Mouse (Mus musculus) intestine, embryonic 16.5 days (tissue): ENCODE results near the gene Slc35a3. TPM values are rescaled to one million over a fixed set of nuclear protein-coding genes. Genes with fewer than 3 reads are reported as not detected.
"Not testable (repeated sequence)": the region's sequence is repeated elsewhere in the genome, so short reads cannot be mapped to it uniquely, and the experiment has no call there.

Experiments used
- ATAC-seq: fragments of 200-750 bp; cut with Nextera tagmentation; 2 replicates; pipeline ENCODE4 v1.8.0; 2017; ENCODE audit warnings: moderate TSS enrichment, moderate library complexity
- H3K27ac ChIP-seq: fragments of 300-500 bp; sonication (generic); 2 replicates; pipeline ENCODE4 v1.5.1; 2014; ENCODE audit warnings: mild to moderate bottlenecking, low read length
- H3K27me3 ChIP-seq: fragments of 300-500 bp; sonication (generic); replicated peaks from 2 replicates; pipeline ENCODE4 v1.6.1; 2014; ENCODE audit warnings: low read length, control low read depth, mixed read lengths; ENCODE audit not compliant: control insufficient read depth, insufficient read depth
- H3K36me3 ChIP-seq: fragments of 300-500 bp; sonication (generic); 2 replicates; pipeline ENCODE4 v1.6.1; 2014; ENCODE audit warnings: low read length, control low read depth; ENCODE audit not compliant: control insufficient read depth, insufficient read depth
- H3K4me1 ChIP-seq: fragments of 300-500 bp; sonication (generic); 2 replicates; pipeline ENCODE4 v1.6.1; 2014; ENCODE audit warnings: low read length, control low read depth, mixed read lengths; ENCODE audit not compliant: control insufficient read depth, insufficient read depth
- H3K4me2 ChIP-seq: fragments of 300-500 bp; sonication (generic); 2 replicates; pipeline ENCODE4 v1.6.1; 2014; ENCODE audit warnings: low read depth, low read length, control low read depth
- H3K4me3 ChIP-seq: fragments of 300-500 bp; sonication (generic); 2 replicates; pipeline ENCODE4 v1.5.1; 2014; ENCODE audit warnings: mild to moderate bottlenecking, low read length
- H3K9ac ChIP-seq: fragments of 300-500 bp; sonication (generic); 2 replicates; pipeline ENCODE4 v1.6.1; 2014; ENCODE audit warnings: low read depth, low read length
- H3K9me3 ChIP-seq: fragments of 300-500 bp; sonication (generic); 2 replicates; pipeline ENCODE4 v1.6.1; 2016; ENCODE audit warnings: low read length, control low read depth; ENCODE audit not compliant: control insufficient read depth
- WGBS: fragments of 180-500 bp; shearing (Covaris S2); extraction: QIAGEN DNeasy Blood & Tissue Kit; methylation state at CpG from one replicate; pipeline ENCODE4 v1.1.7; 2014; 5-methylcytosine and 5-hydroxymethylcytosine counted together
- polyA plus RNA-seq: library from polyadenylated mRNA; unstranded; fragments of >200 nt; fragmentation: Nextera tagmentation; extraction: Ambion mirVana; gene quantifications from 2 replicates; pipeline ENCODE4 v1.2.1, GENCODE M21; 2015

Slc35a3 gene
- polyA plus RNA-seq, 1 experiment from 2014 or later, result 19.8 TPM

DNA sequence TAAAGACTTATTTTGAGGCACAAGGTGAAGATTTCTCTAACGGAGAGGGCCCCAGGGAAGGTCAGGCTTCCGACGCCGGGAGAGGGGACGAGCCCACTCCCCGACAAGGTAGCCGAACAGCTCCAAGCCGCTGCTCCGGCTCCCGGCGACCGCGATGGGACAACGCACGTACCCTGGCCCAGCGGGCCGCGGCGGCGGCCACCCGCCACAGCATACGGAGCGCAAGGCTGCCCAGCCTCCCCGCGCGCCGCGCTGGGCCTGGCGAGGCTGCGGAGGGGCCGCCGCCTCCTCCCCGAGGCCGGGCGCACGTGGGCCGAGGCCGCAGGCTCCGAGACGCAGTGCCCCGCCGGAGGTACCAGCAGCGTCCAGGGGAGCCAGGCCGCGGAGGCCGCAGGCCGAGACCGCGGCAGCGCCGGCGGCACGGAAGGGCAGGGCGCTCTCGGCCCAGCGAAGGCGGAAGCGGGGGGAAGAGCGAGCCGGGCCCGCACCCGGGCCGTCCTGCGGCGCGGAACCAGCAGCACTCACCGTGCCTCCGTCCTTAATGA, 50.7 kb downstream of the Slc35a3 start:
- Histone ChIP-seq H3K27ac (peak overlapping the region; percentile 94), H3K4me3 (peak overlapping the region; percentile 97), H3K27me3 (no peaks in the 10 kb centered on the region), H3K9me3 (no peaks in the 10 kb centered on the region), H3K9ac (peak overlapping the region; percentile 97), H3K36me3 (no peaks in the 10 kb centered on the region), H3K4me2 (peak overlapping the region; percentile 59), H3K4me1 (peaks cover 19% of the 10 kb centered on the region)
- peak; percentile 91 for ATAC-seq
- WGBS, result 0% methylated on average over 60 of the region's 68 CpGs

DNA sequence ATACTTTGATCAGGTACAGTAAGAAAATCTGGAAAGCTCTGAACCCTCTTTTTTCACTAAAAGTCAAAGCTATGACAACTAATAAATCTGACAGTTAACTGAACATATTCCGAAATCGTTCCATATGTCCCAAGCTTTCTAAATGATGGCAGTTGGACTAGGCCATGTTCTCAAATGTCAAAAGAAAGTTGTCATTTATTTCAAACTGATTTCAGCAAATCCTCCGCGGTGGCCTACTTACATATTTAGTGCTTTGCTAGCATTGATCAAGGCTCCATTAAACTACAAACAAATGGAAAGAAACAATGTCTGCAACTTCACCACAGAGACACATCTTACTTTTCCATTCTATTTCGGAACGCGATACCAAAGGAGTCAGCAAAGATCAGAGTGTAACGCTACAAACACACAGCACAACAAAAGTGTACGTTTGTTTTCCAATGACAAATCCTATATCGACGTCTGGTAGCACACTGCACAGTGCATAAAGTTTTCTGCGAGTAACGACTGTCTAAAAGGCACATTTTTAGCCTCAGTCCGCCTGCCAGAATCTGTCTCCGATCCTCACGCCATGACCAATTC, 51.3 kb downstream of the Slc35a3 start:
- no peak for ATAC-seq
- Histone ChIP-seq H3K9ac (peak overlapping the region; percentile 97), H3K27me3 (no peaks in the 10 kb centered on the region), H3K36me3 (no peaks in the 10 kb centered on the region), H3K27ac (peak overlapping the region; percentile 94), H3K4me1 (peaks cover 19% of the 10 kb centered on the region), H3K4me2 (peak overlapping the region; percentile 59), H3K4me3 (peak overlapping the region; percentile 97), H3K9me3 (no peaks in the 10 kb centered on the region)
- 3% methylated on average over 16 of the region's 16 CpGs for WGBS

DNA sequence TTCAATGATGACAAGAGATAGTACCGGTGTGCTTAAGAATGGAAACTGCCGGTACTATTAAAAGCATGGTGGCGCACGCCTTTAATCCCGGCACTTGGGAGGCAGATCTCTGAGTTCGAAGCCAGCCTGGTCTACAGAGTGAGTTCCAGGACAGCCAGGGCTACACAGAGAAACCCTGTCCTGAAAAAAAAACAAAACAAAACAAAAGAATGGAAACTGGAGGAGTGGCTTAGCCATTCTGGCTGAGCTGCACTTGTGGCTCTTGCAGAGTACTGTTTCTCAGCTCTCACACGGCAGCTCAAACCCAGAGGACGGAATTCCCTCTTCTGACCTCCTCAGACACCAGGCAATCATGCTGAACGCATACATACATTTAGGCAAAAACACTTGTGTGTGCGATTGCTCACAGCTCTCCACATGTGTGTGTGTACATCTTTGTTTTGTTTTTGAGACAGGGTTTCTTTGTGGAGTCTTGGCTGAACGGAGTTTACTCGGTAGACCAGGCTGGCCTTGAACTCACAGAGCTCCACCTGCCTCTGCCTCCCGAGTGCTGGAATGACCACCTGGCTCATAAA, 52.7 kb downstream of the Slc35a3 start:
- ATAC-seq, result no peak
- Histone ChIP-seq H3K27me3 (no peaks in the 10 kb centered on the region), H3K4me2 (no peak overlapping the region), H3K9me3 (no peaks in the 10 kb centered on the region), H3K4me3 (no peak overlapping the region), H3K27ac (no peak overlapping the region), H3K4me1 (peaks cover 22% of the 10 kb centered on the region), H3K36me3 (no peaks in the 10 kb centered on the region), H3K9ac (no peak overlapping the region)
- WGBS, result 83% methylated on average over 13 of the region's 13 CpGs

DNA sequence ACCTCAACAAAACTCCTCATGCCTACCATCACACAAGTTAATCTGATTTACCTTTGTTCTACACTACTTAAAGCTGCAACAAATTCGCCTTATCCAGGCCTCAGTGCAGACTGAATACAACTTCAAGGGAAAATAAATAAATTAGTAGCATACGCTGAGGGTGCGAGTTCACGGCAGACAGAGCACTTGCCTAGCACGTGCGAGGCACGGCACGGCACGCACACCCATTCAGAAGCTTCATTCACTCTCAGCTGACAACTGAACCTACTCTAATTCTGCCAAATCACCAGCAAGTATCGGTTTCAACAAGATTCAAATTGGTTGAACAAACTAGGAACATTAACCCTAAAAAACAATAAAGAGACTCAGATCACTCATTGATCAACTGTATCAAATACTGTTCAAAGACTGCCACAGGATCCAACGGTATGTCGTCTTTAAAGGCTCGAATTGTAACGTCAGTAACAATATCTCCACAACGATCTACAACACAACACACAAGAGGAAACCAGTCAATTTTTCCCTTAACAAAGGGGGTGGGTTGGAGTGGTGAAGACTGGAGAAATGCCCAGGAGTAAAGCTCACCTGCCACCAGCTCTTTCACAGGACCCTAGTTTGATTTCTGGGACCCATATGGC, 53.6 kb downstream of the Slc35a3 start:
- no peak overlapping the region for H3K4me2 ChIP-seq
- no peak overlapping the region for H3K9ac ChIP-seq
- 76% methylated on average over 15 of the region's 15 CpGs for WGBS
- H3K4me3 ChIP-seq, result no peak overlapping the region
- no peak overlapping the region for H3K27ac ChIP-seq
- H3K4me1 ChIP-seq, result peaks cover 22% of the 10 kb centered on the region
- no peaks in the 10 kb centered on the region for H3K27me3 ChIP-seq
- no peaks in the 10 kb centered on the region for H3K9me3 ChIP-seq
- H3K36me3 ChIP-seq, result no peaks in the 10 kb centered on the region
- ATAC-seq, result no peak

DNA sequence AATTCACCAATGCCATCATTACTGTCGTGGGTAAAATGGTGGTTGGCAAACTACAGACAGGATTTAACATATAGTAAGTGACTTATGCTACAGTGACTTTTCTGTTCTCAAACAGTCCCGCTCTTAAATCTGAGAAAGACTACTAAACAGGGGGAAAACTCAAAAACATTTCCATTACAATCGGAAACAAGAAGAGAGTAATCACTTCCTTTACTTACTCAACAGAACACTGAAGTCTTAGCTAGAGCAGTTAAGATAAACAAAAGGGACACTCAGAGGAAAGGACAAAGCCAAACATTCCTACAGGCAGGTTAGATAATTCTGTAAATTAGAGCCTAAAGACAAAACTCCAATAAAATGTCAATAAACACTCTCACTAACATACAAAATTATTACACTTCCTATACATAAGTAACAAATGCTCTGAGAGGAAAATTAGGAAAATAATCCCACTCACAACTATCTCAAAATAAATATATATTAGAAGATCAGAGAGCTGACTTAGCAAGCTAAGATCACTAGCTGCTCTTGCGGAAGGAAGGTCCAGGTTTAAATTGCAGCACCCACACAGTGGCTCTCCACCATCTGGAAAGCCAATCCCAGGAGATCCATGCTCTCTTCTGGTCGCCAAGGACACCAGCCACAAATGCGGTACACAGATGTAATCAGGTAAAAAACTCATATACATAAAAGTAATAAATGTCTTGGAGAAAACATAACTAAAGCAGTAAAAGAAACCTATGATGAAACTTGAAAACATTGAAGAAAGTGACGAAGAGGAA, 56.3 kb downstream of the Slc35a3 start:
- no peaks in the 10 kb centered on the region for H3K9me3 ChIP-seq
- no peak overlapping the region for H3K4me3 ChIP-seq
- H3K27ac ChIP-seq, result no peak overlapping the region

DNA sequence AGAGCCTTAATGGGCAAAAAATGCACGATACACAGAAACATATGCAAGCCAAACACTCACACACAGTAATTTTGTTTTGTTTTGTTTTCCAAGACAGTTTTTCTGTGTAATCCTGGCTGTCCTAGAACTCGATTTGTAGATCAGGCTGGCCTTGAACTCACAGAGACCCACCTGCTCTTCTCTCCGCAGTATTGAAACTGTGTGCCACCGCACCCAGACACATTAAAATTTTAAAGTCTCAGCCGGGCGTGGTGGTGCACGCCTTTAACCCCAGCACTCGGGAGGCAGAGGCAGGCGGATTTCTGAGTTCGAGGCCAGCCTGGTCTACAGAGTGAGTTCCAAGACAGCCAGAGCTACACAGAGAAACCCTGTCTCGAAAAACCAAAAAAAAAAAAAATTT, 58.6 kb downstream of the Slc35a3 start:
- ATAC-seq, result not testable (repeated sequence)
- WGBS, result 93% methylated on average over 11 of the region's 11 CpGs

More for the DNA sequence above, 56.3 kb downstream of the Slc35a3 start:
- no peak overlapping the region for H3K4me2 ChIP-seq
- H3K9ac ChIP-seq, result no peak overlapping the region
- 64% methylated on average over 7 of the region's 7 CpGs for WGBS
- ATAC-seq, result no peak
- H3K27me3 ChIP-seq, result no peaks in the 10 kb centered on the region
- H3K36me3 ChIP-seq, result no peaks in the 10 kb centered on the region
- peaks cover 24% of the 10 kb centered on the region for H3K4me1 ChIP-seq

DNA sequence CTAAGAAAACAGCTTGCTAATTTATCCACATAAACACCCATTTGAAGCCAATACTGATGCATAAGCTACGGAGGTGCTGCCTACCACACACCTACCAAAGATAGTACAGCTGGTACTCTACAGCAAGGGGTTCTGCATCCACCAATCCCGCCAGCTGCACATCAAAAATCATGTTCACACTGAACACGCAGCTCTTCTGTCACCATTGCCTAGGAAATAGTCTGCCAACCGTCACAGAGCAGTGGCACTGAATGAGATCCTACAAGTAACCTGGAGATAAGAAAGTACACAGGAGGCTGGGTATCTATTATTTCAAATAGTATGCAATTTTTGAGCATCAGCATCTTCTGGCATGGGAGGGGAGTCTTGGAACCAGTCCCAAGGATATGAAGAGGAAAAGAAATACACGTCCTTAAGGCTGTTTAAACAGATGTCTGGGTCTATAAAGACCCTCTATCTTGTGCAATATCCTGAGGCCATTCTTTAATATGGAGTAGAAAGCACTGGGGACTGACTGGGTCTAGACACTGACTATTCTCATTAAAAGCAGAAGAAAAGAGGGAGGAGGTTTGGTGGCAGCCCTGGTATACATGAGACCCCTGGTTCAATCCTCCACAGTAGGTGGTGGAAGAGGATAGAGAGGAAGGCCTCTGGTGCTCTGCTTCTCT, 59.2 kb downstream of the Slc35a3 start:
- no peaks in the 10 kb centered on the region for H3K36me3 ChIP-seq
- no peak for ATAC-seq
- no peak overlapping the region for H3K27ac ChIP-seq
- H3K4me1 ChIP-seq, result peaks cover 12% of the 10 kb centered on the region; the same call in 1 of the 2 replicates
- no peaks in the 10 kb centered on the region for H3K27me3 ChIP-seq
- no peak overlapping the region for H3K9ac ChIP-seq
- WGBS, result 67% methylated on average over 5 of the region's 5 CpGs
- no peak overlapping the region for H3K4me3 ChIP-seq
- no peak overlapping the region for H3K4me2 ChIP-seq
- H3K9me3 ChIP-seq, result no peaks in the 10 kb centered on the region

More for the DNA sequence above, 58.6 kb downstream of the Slc35a3 start:
- not testable (repeated sequence) for H3K36me3 ChIP-seq, H3K9ac ChIP-seq, H3K9me3 ChIP-seq, H3K27ac ChIP-seq, H3K4me3 ChIP-seq, H3K27me3 ChIP-seq, H3K4me2 ChIP-seq
- peaks cover 16% of the 10 kb centered on the region; the same call in 1 of the 2 replicates for H3K4me1 ChIP-seq

DNA sequence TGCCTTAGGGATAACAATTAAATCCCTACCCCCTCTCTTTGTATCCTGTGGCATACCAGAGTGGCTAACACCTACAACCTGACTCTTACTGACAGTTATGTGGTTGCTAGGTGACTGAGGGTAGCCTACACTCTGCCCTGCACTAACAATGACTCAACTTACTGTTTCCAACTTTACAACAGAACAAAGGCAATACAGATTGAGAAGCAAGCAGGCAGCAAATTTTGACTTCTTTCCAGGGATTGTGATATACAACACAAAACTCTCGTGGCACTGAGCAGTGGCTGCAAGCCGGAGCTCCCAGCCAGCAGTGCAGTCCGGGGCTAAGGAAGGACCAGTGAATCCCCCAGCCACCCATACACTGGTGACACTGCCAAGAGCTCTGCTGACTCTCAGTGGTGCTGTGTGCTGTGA, 60.6 kb downstream of the Slc35a3 start:
- Histone ChIP-seq H3K9me3 (no peaks in the 10 kb centered on the region), H3K36me3 (no peaks in the 10 kb centered on the region), H3K27me3 (no peaks in the 10 kb centered on the region), H3K27ac (no peak overlapping the region), H3K9ac (no peak overlapping the region), H3K4me1 (peaks cover 9% of the 10 kb centered on the region; the same call in 1 of the 2 replicates), H3K4me3 (no peak overlapping the region), H3K4me2 (no peak overlapping the region)
- no peak for ATAC-seq
- WGBS, result 62% methylated on average over 3 of the region's 3 CpGs
